Mouse (Mus musculus) small intestine, adult 2 months (tissue): Measurements from ENCODE around the gene Gm26920. TPM values are rescaled to one million over a fixed set of nuclear protein-coding genes. Genes with fewer than 3 reads are reported as not detected.

Source experiments
- H3K27ac ChIP-seq: fragments of 200-500 bp; 2 replicates; pipeline ENCODE4 v1.5.1; 2012; ENCODE audit warnings: low read depth, low read length, control low read depth, inconsistent platforms; ENCODE audit not compliant: insufficient read depth
- H3K27me3 ChIP-seq: fragments of 200-500 bp; 2 replicates; pipeline ENCODE4 v1.6.1; 2012; ENCODE audit warnings: mild to moderate bottlenecking, moderate library complexity, low read length, inconsistent platforms; ENCODE audit not compliant: control insufficient read depth, insufficient read depth
- H3K36me3 ChIP-seq: fragments of 200-500 bp; 2 replicates; pipeline ENCODE4 v1.6.1; 2012; ENCODE audit warnings: mild to moderate bottlenecking, low read length, control low read depth, inconsistent platforms; ENCODE audit not compliant: control insufficient read depth, insufficient read depth
- H3K4me1 ChIP-seq: fragments of 200-500 bp; 2 replicates; pipeline ENCODE4 v1.6.1; 2012; ENCODE audit warnings: low read length, inconsistent platforms, mixed read lengths; ENCODE audit not compliant: control insufficient read depth, insufficient read depth, insufficient read length
- H3K4me3 ChIP-seq: fragments of 200-500 bp; 2 replicates; pipeline ENCODE4 v1.5.1; 2012; ENCODE audit warnings: low read depth, mild to moderate bottlenecking, control low read depth, inconsistent platforms, low read length, moderate library complexity
- CTCF ChIP-seq: fragments of 200-500 bp; IDR thresholded peaks from 2 replicates; pipeline ENCODE4 v1.5.1; 2012; ENCODE audit warnings: low read depth, mild to moderate bottlenecking, control low read depth, inconsistent platforms, low read length, moderate library complexity, mixed read lengths; ENCODE audit not compliant: insufficient replicate concordance, insufficient read length; ENCODE audit errors: extremely low read depth
- POLR2A ChIP-seq: fragments of 200-500 bp; IDR thresholded peaks from 2 replicates; pipeline ENCODE4 v1.6.1; 2012; ENCODE audit warnings: low read depth, mild to moderate bottlenecking, control low read depth, inconsistent platforms, low read length, moderate library complexity
- WGBS: fragments of 180-500 bp; shearing (Covaris S2); methylation state at CpG from one replicate; pipeline ENCODE4 v1.1.7; 2018; 5-methylcytosine and 5-hydroxymethylcytosine counted together
- polyA plus RNA-seq: library from polyadenylated mRNA; depleted of rRNA; stranded (reverse); fragments of >200 nt; gene quantifications from 2 replicates; pipeline ENCODE4 v1.2.3, GENCODE M21; 2012

The Gm26920 gene
- polyA plus RNA-seq, 1 experiment = 0.06 TPM

DNA sequence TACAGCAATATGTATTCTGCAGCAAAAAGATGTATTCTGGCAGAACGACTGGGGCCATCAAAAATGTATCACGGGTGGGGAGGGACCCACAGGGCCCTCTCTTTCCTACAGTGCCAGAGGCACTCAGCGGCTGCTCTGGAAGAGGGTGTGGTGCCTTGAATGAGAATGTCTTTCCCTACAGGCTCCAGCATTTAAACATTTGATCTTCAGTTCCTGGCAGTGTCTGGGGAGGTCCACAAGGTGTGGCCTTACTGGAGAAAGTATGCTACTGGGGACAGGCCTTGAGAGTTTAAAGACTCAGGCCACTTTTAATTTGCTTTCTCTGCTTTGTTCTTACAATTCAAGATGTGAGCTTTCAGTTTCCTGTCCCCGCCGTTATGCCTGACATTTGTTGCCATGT is 25.9 kb upstream of the Gm26920 start:
- H3K27ac ChIP-seq = no peak overlapping the region
- no peaks in the 10 kb centered on the region for H3K4me1 ChIP-seq
- WGBS = 93% methylated on average over 5 of the region's 5 CpGs
- TF ChIP-seq POLR2A (no peak), CTCF (no peak)
- no peaks in the 10 kb centered on the region for H3K27me3 ChIP-seq
- H3K4me3 ChIP-seq = no peak overlapping the region
- no peaks in the 10 kb centered on the region for H3K36me3 ChIP-seq

DNA sequence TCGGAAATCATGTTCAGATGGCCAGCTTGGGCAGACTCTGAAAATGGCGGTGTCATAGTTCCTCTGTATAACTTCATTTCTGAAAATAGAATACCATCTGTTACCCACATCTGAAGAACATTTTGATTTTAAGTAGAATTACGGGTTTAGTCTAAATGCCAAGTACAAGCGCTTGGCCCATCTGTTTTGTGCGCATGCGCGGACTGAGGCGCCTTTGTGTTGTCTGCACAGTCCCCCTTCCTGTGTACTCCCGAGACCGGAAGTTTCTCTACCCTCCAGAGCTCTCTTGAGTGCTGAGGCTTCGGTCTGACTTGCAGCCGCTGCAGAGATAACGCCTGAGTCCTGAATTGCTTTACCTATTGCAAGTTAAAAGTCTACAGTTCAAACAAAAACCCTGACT is 9.1 kb upstream of the Gm26920 start:
- H3K27ac ChIP-seq = no peak overlapping the region
- WGBS = 91% methylated on average over 13 of the region's 13 CpGs
- H3K4me1 ChIP-seq = peaks cover 4% of the 10 kb centered on the region; the same call in 1 of the 2 replicates
- no peaks in the 10 kb centered on the region for H3K27me3 ChIP-seq
- H3K36me3 ChIP-seq = peaks cover 25% of the 10 kb centered on the region
- no peak overlapping the region for H3K4me3 ChIP-seq
- no peak for TF ChIP-seq CTCF
- no peak for TF ChIP-seq POLR2A

DNA sequence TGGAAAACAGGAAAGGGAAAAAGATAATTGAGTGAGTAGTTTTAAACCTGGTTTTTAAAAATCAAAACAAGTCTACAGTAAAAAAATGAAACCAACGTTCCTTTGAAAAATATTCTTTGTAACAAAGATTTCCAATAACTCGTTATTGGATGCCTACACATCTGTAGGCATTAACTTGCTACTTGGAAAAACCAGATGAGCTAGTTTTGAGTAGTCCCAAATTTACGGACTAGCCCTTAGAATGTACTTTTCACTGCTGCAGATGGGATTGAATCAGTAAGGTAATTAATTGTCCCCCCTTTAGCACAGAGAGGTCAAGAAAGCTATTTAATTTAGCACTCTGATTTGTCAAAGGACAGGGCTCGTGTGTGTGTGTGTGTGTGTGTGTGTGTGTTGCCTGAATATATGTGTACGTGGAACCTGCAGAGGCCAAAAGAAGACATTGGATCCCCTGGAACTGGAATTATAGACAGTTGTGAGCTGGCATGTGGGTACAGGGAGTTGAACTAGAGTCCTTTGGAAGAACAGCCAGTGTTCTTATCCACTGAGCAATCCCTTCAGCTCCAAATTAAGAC is 5.4 kb upstream of the Gm26920 start:
- H3K27me3 ChIP-seq = no peaks in the 10 kb centered on the region
- peaks cover 6% of the 10 kb centered on the region; the same call in 1 of the 2 replicates for H3K4me1 ChIP-seq
- no peak overlapping the region for H3K4me3 ChIP-seq
- H3K36me3 ChIP-seq = peaks cover 5% of the 10 kb centered on the region; the same call in 1 of the 2 replicates
- H3K27ac ChIP-seq = no peak overlapping the region
- WGBS = 2% methylated on average over 5 of the region's 5 CpGs
- TF ChIP-seq CTCF = no peak
- TF ChIP-seq POLR2A = no peak

DNA sequence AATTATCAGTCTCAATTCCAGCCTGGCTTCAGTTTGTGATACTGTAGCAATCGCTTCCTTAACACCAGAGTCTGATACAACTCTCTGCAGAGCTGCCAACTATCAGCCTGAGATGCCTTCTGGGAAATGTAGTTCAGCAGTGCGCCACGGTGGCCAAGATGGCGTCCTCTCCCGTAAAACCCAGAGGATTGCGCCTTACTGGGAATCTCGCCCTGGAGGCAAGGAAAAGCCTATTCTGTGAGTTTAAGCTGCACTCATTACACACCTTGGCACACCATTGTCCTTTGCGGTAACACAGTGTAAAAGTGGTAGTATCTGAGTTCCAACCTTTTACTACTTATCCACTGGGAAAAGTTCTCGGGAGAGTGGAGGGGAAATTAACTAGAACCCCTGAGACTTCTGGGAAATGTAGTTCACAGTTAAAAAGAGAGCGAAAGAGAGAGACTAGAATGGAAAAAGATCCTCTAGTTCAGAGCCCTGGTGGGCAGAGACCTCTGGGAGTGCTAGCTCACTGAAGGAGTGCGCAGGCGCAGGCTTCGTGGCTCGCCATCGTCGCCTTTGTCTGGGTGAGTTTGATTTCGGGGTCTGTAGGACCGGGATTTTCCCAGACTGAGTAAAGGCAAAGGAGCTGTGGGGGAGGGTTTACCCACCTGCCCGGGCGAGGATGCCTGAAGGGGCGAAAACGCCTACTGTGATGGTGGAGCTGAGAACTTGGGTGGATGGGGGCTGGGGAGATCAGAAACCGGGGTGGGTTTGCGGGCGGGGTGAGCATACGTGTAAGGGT is 4.6 kb upstream of the Gm26920 start, which contains the start of gene Zfp260:
Gene Zfp260 (plus strand): TSS at position 132 of the 784 bp plus-strand sequence.
- under 1% methylated on average over 26 of the region's 26 CpGs for WGBS
- peaks cover 3% of the 10 kb centered on the region; the same call in 1 of the 2 replicates for H3K36me3 ChIP-seq
- H3K4me1 ChIP-seq = peaks cover 6% of the 10 kb centered on the region; the same call in 1 of the 2 replicates
- H3K27me3 ChIP-seq = no peaks in the 10 kb centered on the region
- peak within 1 kb of the TSS; percentile 82 for H3K4me3 ChIP-seq
- TF ChIP-seq CTCF (no peak), POLR2A (peak; percentile 76; the same call in 1 of the 2 replicates)
- H3K27ac ChIP-seq = peak within 1 kb of the TSS; percentile 94

DNA sequence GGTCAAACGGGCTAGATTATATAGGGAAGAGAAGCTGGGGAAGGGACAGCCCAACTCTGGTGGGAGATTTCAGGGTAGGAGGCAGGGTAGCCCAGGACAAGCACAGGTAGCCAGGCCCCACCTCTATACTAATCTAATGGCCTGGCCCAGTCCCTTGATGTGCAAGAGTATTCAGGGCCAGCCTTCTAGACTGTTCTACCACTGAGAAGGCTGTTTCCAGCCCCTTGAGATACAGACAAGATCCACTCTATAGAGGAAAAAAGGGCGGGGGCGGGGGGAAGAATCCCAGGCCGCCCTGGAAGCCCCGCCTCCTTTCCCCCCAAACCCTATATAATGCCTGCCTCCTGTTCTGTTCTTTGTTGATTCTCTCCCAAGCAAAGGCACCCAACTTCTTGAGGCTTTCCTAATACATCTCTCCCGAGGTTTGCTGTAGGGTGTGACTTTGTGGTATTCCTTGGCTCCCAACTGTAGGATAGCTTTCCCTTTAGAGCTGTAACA is 3.8 kb upstream of the Gm26920 start:
- peaks cover 9% of the 10 kb centered on the region; the same call in 1 of the 2 replicates for H3K4me1 ChIP-seq
- H3K4me3 ChIP-seq = no peak overlapping the region
- no peak for TF ChIP-seq CTCF
- TF ChIP-seq POLR2A = no peak
- WGBS = 73% methylated on average over 6 of the region's 6 CpGs
- H3K27ac ChIP-seq = peak overlapping the region; percentile 23; the same call in 1 of the 2 replicates
- no peaks in the 10 kb centered on the region for H3K36me3 ChIP-seq
- H3K27me3 ChIP-seq = no peaks in the 10 kb centered on the region

DNA sequence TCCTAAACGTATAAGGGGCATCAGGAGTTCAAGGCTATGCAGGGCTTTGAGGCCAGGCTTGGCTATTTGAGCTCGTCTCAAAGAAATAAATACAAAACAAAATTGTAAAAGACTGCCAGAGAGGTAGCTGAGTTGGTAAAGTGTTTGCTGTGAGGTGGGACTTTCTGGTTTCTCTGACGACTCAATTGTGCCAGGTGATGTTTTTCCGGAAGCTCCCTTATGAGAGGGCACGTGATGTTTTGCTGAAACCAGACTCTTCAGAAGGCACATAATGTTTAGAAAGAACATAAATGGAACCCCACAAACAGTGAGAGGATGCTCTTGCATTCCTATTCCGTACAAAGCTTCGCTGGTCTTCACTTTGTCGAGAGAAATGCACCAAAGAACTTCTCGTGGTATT is 2.5 kb upstream of the Gm26920 start:
- H3K27ac ChIP-seq = no peak overlapping the region
- WGBS = 84% methylated on average over 9 of the region's 9 CpGs
- no peak overlapping the region for H3K4me3 ChIP-seq
- no peaks in the 10 kb centered on the region for H3K27me3 ChIP-seq
- TF ChIP-seq POLR2A = no peak
- TF ChIP-seq CTCF = no peak
- peaks cover 9% of the 10 kb centered on the region; the same call in 1 of the 2 replicates for H3K4me1 ChIP-seq
- no peaks in the 10 kb centered on the region for H3K36me3 ChIP-seq
